Mouse (Mus musculus) stomach, postnatal 0 days (tissue): ENCODE measurements at regions not wholly inside any gene's neighbourhood (a gene's known extent, or its start where the extent isn't known, plus 50 kb on each side); places are given as distances from the start of the nearest gene placed in this dataset.
"Not testable (repeated sequence)": the region's sequence is repeated elsewhere in the genome, so short reads cannot be mapped to it uniquely, and the experiment has no call there.

Experiments used
- CTCF ChIP-seq: IDR thresholded peaks from 2 replicates; pipeline ENCODE4 v1.5.1; 2016; ENCODE audit warnings: antibody characterized with exemption, low read depth, mild to moderate bottlenecking, moderate library complexity
- EP300 ChIP-seq: optimal IDR thresholded peaks from 2 replicates; pipeline ENCODE3; 2016; ENCODE audit warnings: antibody characterized with exemption

- not testable (repeated sequence) for TF ChIP-seq CTCF, EP300
Measured at GRCm38 (mm10) chr7:93254287-93254686, 174.6 kb downstream of the Fam181b start.
